Mouse (Mus musculus): Measurements from ENCODE around the gene Hist1h3d. TPM values are rescaled to one million over a fixed set of nuclear protein-coding genes. Genes with fewer than 3 reads are reported as not detected.
"Not testable (repeated sequence)": the region's sequence is repeated elsewhere in the genome, so short reads cannot be mapped to it uniquely, and the experiment has no call there.

The Hist1h3d gene
- polyA plus RNA-seq, 1 experiment from 2014 or later, result 6.6 TPM

GRCm38 (mm10) chr13:23585442-23586098 is 10.0 kb downstream of the Hist1h3d start:
- Histone ChIP-seq H3K27ac (peak overlapping the region; percentile 99), H3K4me1 (peaks cover 32% of the 10 kb centered on the region), H3K4me2 (peak overlapping the region; percentile 70), H3K4me3 (replicated peaks) (peak overlapping the region; percentile 45), H3K9ac (peak overlapping the region; percentile 75)
- H3K36me3 ChIP-seq (replicated peaks); H3K9me3 ChIP-seq; H3K27me3 ChIP-seq: not testable (repeated sequence)
- ATAC-seq (ENCODE audit: low FRiP score), result peak; percentile 90
- under 1% methylated on average over 24 of the region's 36 CpGs for WGBS

- 0 out of 2 replicates have a peak, but pooled peaks have one; percentile 30 for ATAC-seq (ENCODE audit: low FRiP score)
- Histone ChIP-seq H3K27ac (peak overlapping the region; percentile 94), H3K36me3 (replicated peaks) (no peaks in the 10 kb centered on the region), H3K4me1 (peaks cover 30% of the 10 kb centered on the region), H3K4me3 (replicated peaks) (peak overlapping the region; percentile 45), H3K4me2 (peak overlapping the region; percentile 55), H3K9me3 (no peaks in the 10 kb centered on the region), H3K27me3 (no peaks in the 10 kb centered on the region), H3K9ac (peak overlapping the region; percentile 55)
- 1% methylated on average over 22 of the region's 22 CpGs for WGBS
Observed at GRCm38 (mm10) chr13:23586099-23586939, 10.8 kb downstream of the Hist1h3d start.

GRCm38 (mm10) chr13:23586940-23587225 is 11.3 kb downstream of the Hist1h3d start:
- Histone ChIP-seq H3K27me3 (no peaks in the 10 kb centered on the region), H3K27ac (peak overlapping the region; percentile 94), H3K4me3 (replicated peaks) (peak overlapping the region; percentile 23), H3K36me3 (replicated peaks) (no peaks in the 10 kb centered on the region), H3K4me1 (peaks cover 28% of the 10 kb centered on the region), H3K9me3 (no peaks in the 10 kb centered on the region), H3K4me2 (peak overlapping the region; percentile 55), H3K9ac (peak overlapping the region; percentile 55)
- no peak for ATAC-seq (ENCODE audit: low FRiP score)
- 3% methylated on average over 1 of the region's 1 CpGs for WGBS

DNA sequence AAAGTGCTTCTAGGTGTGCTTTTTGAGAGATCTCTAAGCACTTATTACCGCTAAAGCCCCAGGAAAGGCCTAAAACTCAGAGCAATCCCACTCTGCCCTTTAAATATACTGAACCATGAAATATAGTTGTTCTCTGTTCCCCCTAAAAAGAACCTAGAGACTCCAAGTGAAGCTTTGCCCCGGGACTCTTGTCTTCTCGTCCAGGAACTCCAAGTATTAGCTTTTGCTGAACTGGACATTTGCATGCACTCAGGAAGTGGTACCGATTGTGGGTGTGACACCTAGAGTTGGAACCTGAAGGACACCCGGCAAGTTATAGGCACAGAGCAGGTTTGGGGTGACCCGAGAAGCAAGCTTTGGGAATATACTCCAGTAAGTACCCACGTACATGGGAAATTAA is 15.6 kb downstream of the Hist1h3d start:
- peaks cover 4% of the 10 kb centered on the region; the same call in 1 of the 2 replicates for H3K4me1 ChIP-seq
- 91% methylated on average over 7 of the region's 7 CpGs for WGBS
- no peaks in the 10 kb centered on the region for H3K9me3 ChIP-seq
- no peaks in the 10 kb centered on the region for H3K27me3 ChIP-seq
- H3K4me2 ChIP-seq, result no peak overlapping the region
- no peak overlapping the region for H3K9ac ChIP-seq
- H3K4me3 ChIP-seq (replicated peaks), result no peak overlapping the region
- no peak for ATAC-seq (ENCODE audit: low FRiP score)
- no peak overlapping the region for H3K27ac ChIP-seq
- no peaks in the 10 kb centered on the region for H3K36me3 ChIP-seq (replicated peaks)

- ATAC-seq (ENCODE audit: low FRiP score); H3K9me3 ChIP-seq; H3K4me1 ChIP-seq; H3K36me3 ChIP-seq (replicated peaks); H3K27ac ChIP-seq; H3K9ac ChIP-seq; H3K27me3 ChIP-seq; H3K4me3 ChIP-seq (replicated peaks); H3K4me2 ChIP-seq: not testable (repeated sequence)
- 92% methylated on average over 7 of the region's 7 CpGs for WGBS
Observed at GRCm38 (mm10) chr13:23591886-23592285, 16.3 kb downstream of the Hist1h3d start.

- Histone ChIP-seq H3K27ac (no peak overlapping the region), H3K9me3 (no peaks in the 10 kb centered on the region), H3K4me1 (no peaks in the 10 kb centered on the region), H3K36me3 (replicated peaks) (no peaks in the 10 kb centered on the region), H3K9ac (no peak overlapping the region), H3K27me3 (no peaks in the 10 kb centered on the region), H3K4me3 (replicated peaks) (no peak overlapping the region), H3K4me2 (no peak overlapping the region)
- 87% methylated on average over 7 of the region's 7 CpGs for WGBS
- ATAC-seq (ENCODE audit: low FRiP score), result no peak
Observed at GRCm38 (mm10) chr13:23592614-23593013, 17.1 kb downstream of the Hist1h3d start.

- Histone ChIP-seq H3K4me1 (no peaks in the 10 kb centered on the region), H3K4me2 (no peak overlapping the region), H3K27ac (no peak overlapping the region), H3K9me3 (no peaks in the 10 kb centered on the region), H3K9ac (no peak overlapping the region), H3K36me3 (replicated peaks) (no peaks in the 10 kb centered on the region), H3K27me3 (no peaks in the 10 kb centered on the region), H3K4me3 (replicated peaks) (no peak overlapping the region)
- WGBS, result 79% methylated on average over 5 of the region's 5 CpGs
- ATAC-seq (ENCODE audit: low FRiP score), result no peak
Observed at GRCm38 (mm10) chr13:23593051-23593770, 17.6 kb downstream of the Hist1h3d start.

GRCm38 (mm10) chr13:23595185-23595584 is 19.6 kb downstream of the Hist1h3d start:
- no peaks in the 10 kb centered on the region for H3K27me3 ChIP-seq
- H3K36me3 ChIP-seq (replicated peaks), result no peaks in the 10 kb centered on the region
- H3K4me1 ChIP-seq, result no peaks in the 10 kb centered on the region
- H3K4me3 ChIP-seq (replicated peaks), result no peak overlapping the region
- 84% methylated on average over 2 of the region's 2 CpGs for WGBS
- no peaks in the 10 kb centered on the region for H3K9me3 ChIP-seq
- no peak overlapping the region for H3K4me2 ChIP-seq
- no peak overlapping the region for H3K27ac ChIP-seq
- no peak for ATAC-seq (ENCODE audit: low FRiP score)
- no peak overlapping the region for H3K9ac ChIP-seq

GRCm38 (mm10) chr13:23595622-23596372 is 20.2 kb downstream of the Hist1h3d start:
- H3K4me3 ChIP-seq (replicated peaks), result no peak overlapping the region
- no peaks in the 10 kb centered on the region for H3K9me3 ChIP-seq
- H3K36me3 ChIP-seq (replicated peaks), result no peaks in the 10 kb centered on the region
- no peak overlapping the region for H3K9ac ChIP-seq
- H3K27ac ChIP-seq, result no peak overlapping the region
- H3K27me3 ChIP-seq, result no peaks in the 10 kb centered on the region
- H3K4me1 ChIP-seq, result no peaks in the 10 kb centered on the region
- H3K4me2 ChIP-seq, result no peak overlapping the region
- no peak for ATAC-seq (ENCODE audit: low FRiP score)
- 86% methylated on average over 7 of the region's 7 CpGs for WGBS

- Histone ChIP-seq H3K9me3 (no peaks in the 10 kb centered on the region), H3K27ac (no peak overlapping the region), H3K4me3 (replicated peaks) (no peak overlapping the region), H3K36me3 (replicated peaks) (no peaks in the 10 kb centered on the region), H3K9ac (no peak overlapping the region), H3K4me2 (no peak overlapping the region), H3K27me3 (no peaks in the 10 kb centered on the region), H3K4me1 (no peaks in the 10 kb centered on the region)
- ATAC-seq (ENCODE audit: low FRiP score), result peak; percentile 53; the same call in 1 of the 2 replicates
- 8% methylated on average over 9 of the region's 9 CpGs for WGBS
Observed at GRCm38 (mm10) chr13:23597957-23598356, 22.4 kb downstream of the Hist1h3d start.

DNA sequence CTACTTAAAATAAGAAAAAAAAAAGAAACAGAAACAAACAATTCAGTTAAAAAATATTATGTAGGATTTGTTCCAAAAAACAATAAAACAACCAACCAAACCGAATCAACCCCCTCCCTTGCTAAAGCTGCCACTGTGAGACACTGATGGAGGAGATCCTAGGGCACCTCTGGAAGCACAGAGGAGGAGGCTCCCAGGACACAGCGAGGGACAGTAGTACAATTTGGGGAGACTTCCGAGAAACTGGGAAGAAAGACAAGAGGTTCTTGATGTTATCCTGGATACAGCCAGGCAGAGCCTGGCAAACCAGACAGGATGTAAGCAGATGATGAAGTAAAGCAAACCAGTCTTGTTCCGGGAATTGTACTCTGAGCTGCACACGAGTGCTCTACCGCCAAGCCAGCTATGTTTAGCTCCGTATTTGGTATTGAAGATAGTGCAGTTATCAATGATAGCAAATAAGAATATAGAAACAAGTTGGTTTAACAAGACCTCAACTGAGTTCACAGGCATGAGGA is 27.7 kb downstream of the Hist1h3d start:
- H3K4me3 ChIP-seq (replicated peaks), result no peak overlapping the region
- ATAC-seq (ENCODE audit: low FRiP score), result no peak

GRCm38 (mm10) chr13:23604452-23604851 is 28.9 kb downstream of the Hist1h3d start:
- Histone ChIP-seq H3K4me3 (replicated peaks) (no peak overlapping the region), H3K27me3 (no peaks in the 10 kb centered on the region), H3K9ac (no peak overlapping the region), H3K4me1 (no peaks in the 10 kb centered on the region), H3K4me2 (no peak overlapping the region), H3K36me3 (replicated peaks) (no peaks in the 10 kb centered on the region), H3K27ac (no peak overlapping the region), H3K9me3 (no peaks in the 10 kb centered on the region)
- WGBS, result 89% methylated on average over 3 of the region's 3 CpGs
- ATAC-seq (ENCODE audit: low FRiP score), result no peak

More for the DNA sequence above, 27.7 kb downstream of the Hist1h3d start:
- no peaks in the 10 kb centered on the region for H3K36me3 ChIP-seq (replicated peaks)
- no peak overlapping the region for H3K4me2 ChIP-seq
- H3K4me1 ChIP-seq, result no peaks in the 10 kb centered on the region
- no peak overlapping the region for H3K27ac ChIP-seq
- 88% methylated on average over 7 of the region's 7 CpGs for WGBS
- no peaks in the 10 kb centered on the region for H3K27me3 ChIP-seq
- no peak overlapping the region for H3K9ac ChIP-seq
- H3K9me3 ChIP-seq, result no peaks in the 10 kb centered on the region
